In genomic region chr11:95777323-95778297, GRCm38 (mm10) we compare ENCODE assay signal across 8 mouse cellular contexts. TPM values are rescaled to one million over a fixed set of nuclear protein-coding genes. Genes with fewer than 3 reads are reported as not detected.
DNase-seq lines count a peak whose midpoint lies in the region; ATAC-seq lines count a peak whose summit lies in the region.

No protein-coding gene starts in this region.

- no peak overlapping the region for H3K27ac ChIP-seq in kidney, embryonic 16.5 days (ENCODE audit: low read length)
- no peak overlapping the region for H3K27ac ChIP-seq in hindbrain, embryonic 10.5 days

- peak; percentile 99 for DNase-seq in 3T3-L1 (ENCODE audit: low read depth, low spot score)
- peak; percentile 93 to 97 for DNase-seq in adrenal gland, adult (ENCODE audit: inconsistent age in 2 of 2, low spot score in 1 of 2)
- peak; percentile 71 to 82 for DNase-seq in gastrocnemius, adult 8-10 months (ENCODE audit: low spot score in 2 of 2)
- peak; percentile 27 for DNase-seq in naive thymus-derived CD4-positive, alpha-beta T cell, adult 2 months (ENCODE audit: low read depth)
- no peak for DNase-seq in left cerebral cortex, postnatal 4 days
- no peak for DNase-seq in layer of hippocampus, postnatal 25 days (ENCODE audit: extremely low spot score in 1 of 2, low spot score in 1 of 2)
- no peak for DNase-seq in hindbrain, embryonic 10.5 days (ENCODE audit: low spot score)

- ATAC-seq in kidney, embryonic 16.5 days (ENCODE audit: low FRiP score, low TSS enrichment), result 0 out of 2 replicates have a peak, but pooled peaks have one; percentile 23

- H3K4me1 ChIP-seq in kidney, embryonic 16.5 days (ENCODE audit: insufficient read depth, low read length), result no peaks in the 10 kb centered on the region
- no peaks in the 10 kb centered on the region for H3K4me1 ChIP-seq in hindbrain, embryonic 10.5 days (replicated peaks)

- WGBS in kidney, embryonic 16.5 days, result 66% methylated on average over 17 of the region's 17 CpGs
- WGBS in hindbrain, embryonic 10.5 days, result 87% methylated on average over 17 of the region's 17 CpGs

- 0 out of 2 replicates have a peak, but pooled peaks cover 5% of the 10 kb centered on the region for H3K36me3 ChIP-seq in kidney, embryonic 16.5 days (ENCODE audit: insufficient read depth, low read length)
- no peaks in the 10 kb centered on the region; the same call in 1 of the 2 replicates for H3K36me3 ChIP-seq in hindbrain, embryonic 10.5 days

- H3K9ac ChIP-seq in kidney, embryonic 16.5 days (replicated peaks; ENCODE audit: low read length), result no peak overlapping the region

- no peaks in the 10 kb centered on the region for H3K27me3 ChIP-seq in kidney, embryonic 16.5 days (ENCODE audit: insufficient read depth, low read length)
- H3K27me3 ChIP-seq in hindbrain, embryonic 10.5 days (ENCODE audit: insufficient read depth, poor library complexity, severe bottlenecking), result no peaks in the 10 kb centered on the region

- H3K9me3 ChIP-seq in kidney, embryonic 16.5 days (ENCODE audit: low read length), result no peaks in the 10 kb centered on the region
- H3K9me3 ChIP-seq in hindbrain, embryonic 10.5 days, result no peaks in the 10 kb centered on the region

- intact Hi-C loops in left cerebral cortex, postnatal 4 days (cut with DNase I), result no loop called here

- no peak overlapping the region for H3K4me3 ChIP-seq in kidney, embryonic 16.5 days (ENCODE audit: low read length)
- H3K4me3 ChIP-seq in hindbrain, embryonic 10.5 days, result no peak overlapping the region

- no peak overlapping the region for H3K4me2 ChIP-seq in kidney, embryonic 16.5 days (replicated peaks; ENCODE audit: low read depth, low read length)

RNA-seq across cellular contexts. Expression of gene Phospho1, which starts 46.7 kb away (rescaled TPM):
- total RNA-seq in gastrocnemius, adult 8-10 months (2022), result 100 to 1,000 TPM; 341 to 419 (median 369) TPM
- polyA plus RNA-seq in kidney, embryonic 16.5 days (2015; fragmentation: Nextera tagmentation; extraction: Ambion mirVana), result not detected in 2 replicates
- total RNA-seq in left cerebral cortex, postnatal 4 days (2021), result 1 to 10 TPM; 2.4 to 3.1 TPM
- total RNA-seq in layer of hippocampus, postnatal 25 days (2021), result 10 to 100 TPM; 55.6 to 64.3 TPM
- 0.42 and 0.86 TPM in 2 replicates for polyA plus RNA-seq in hindbrain, embryonic 10.5 days (2016; fragmentation: Nextera tagmentation; extraction: Ambion mirVana)

RNA-seq across cellular contexts. Expression of gene B130006D01Rik, which starts 54.2 kb away (rescaled TPM):
- under 1 TPM; 0.20 to 0.54 (median 0.34) TPM for total RNA-seq in gastrocnemius, adult 8-10 months (2022)
- polyA plus RNA-seq in kidney, embryonic 16.5 days (2015; fragmentation: Nextera tagmentation; extraction: Ambion mirVana), result 1.1 and 1.8 TPM in 2 replicates
- total RNA-seq in left cerebral cortex, postnatal 4 days (2021), result 1 to 10 TPM; 1.8 to 2.2 TPM
- 1 to 10 TPM in 1 of 2 experiments, under 1 TPM in 1; 0.69 to 2.0 TPM for total RNA-seq in layer of hippocampus, postnatal 25 days (2021)
- polyA plus RNA-seq in hindbrain, embryonic 10.5 days (2016; fragmentation: Nextera tagmentation; extraction: Ambion mirVana), result 1.1 and 1.4 TPM in 2 replicates

RNA-seq across cellular contexts. Expression of gene Gngt2, which starts 59.4 kb away (rescaled TPM):
- 1 to 10 TPM; 2.3 to 4.0 (median 2.8) TPM for total RNA-seq in gastrocnemius, adult 8-10 months (2022)
- 21.0 and 24.2 TPM in 2 replicates for polyA plus RNA-seq in kidney, embryonic 16.5 days (2015; fragmentation: Nextera tagmentation; extraction: Ambion mirVana)
- total RNA-seq in left cerebral cortex, postnatal 4 days (2021), result 1 to 10 TPM in 1 of 2 experiments, under 1 TPM in 1; 0.72 to 1.8 TPM
- 1 to 10 TPM; 3.3 to 3.8 TPM for total RNA-seq in layer of hippocampus, postnatal 25 days (2021)
- 7.9 and 8.4 TPM in 2 replicates for polyA plus RNA-seq in hindbrain, embryonic 10.5 days (2016; fragmentation: Nextera tagmentation; extraction: Ambion mirVana)

Comparison
In these comparisons a context has a peak if more than half of its experiments do, and no peak if none do; other contexts are left out.
1. DNase-seq: peak in 3T3-L1 (single experiment), adrenal gland, adult (2 of 2), gastrocnemius, adult 8-10 months (2 of 2) and naive thymus-derived CD4-positive, alpha-beta T cell, adult 2 months (single experiment); none in left cerebral cortex, postnatal 4 days (single experiment), layer of hippocampus, postnatal 25 days (0 of 2) and hindbrain, embryonic 10.5 days (single experiment).
2. RNA of gene Phospho1, which starts 46.7 kb away (total RNA-seq): 341 to 419 TPM in gastrocnemius, adult 8-10 months and 55.6 to 64.3 TPM in layer of hippocampus, postnatal 25 days; 2.4 to 3.1 TPM in left cerebral cortex, postnatal 4 days; every median in the first group is over 10 times any median in the second.